In the genomic region with DNA sequence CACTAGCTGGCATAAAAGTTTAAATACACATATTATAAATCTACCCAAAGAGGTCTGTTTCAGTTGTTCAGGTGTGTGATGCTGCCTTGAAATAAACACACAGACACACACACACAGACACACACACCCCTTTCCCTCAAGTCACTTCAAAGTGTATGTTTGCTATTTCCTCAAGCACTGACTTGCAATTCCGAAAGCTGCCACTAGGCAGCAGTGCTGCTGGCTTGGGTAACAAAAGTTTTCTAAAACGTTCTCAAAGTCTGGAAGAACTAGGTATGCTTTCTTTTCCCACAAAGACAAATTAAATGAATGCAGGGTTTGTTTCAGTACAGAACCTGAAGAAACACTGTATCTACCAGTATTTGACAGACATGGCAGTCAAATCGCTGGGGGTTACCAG, we compare ENCODE assay signal across 11 mouse cellular contexts.
DNase-seq lines count a peak whose midpoint lies in the region; ATAC-seq and TF ChIP-seq lines count a peak whose summit lies in the region.
"Had no signal": no experiment of that assay in that cellular context is flagged by ENCODE, and none has a peak within 500 bp of the region (broad histone marks: within the 10 kb centered on the region; RNA-seq: fewer than 3 reads in every experiment).

No protein-coding gene starts in this region.

- intact Hi-C loops in heart, adult 2 months (cut with DNase I): loop anchor here (2.0 kb wide), 1 partner anchor 142 kb away; the partner anchor contains the start of gene Spock1

- peak in 1 of 2 experiments; percentile 23 for DNase-seq in heart, adult 2 months
- DNase-seq in heart, embryonic 10.5 days (ENCODE audit: low spot score): no peak
- peak; percentile 22 for DNase-seq in liver
- peak; percentile 3 for DNase-seq in NIH3T3 (ENCODE audit: low read depth)
- DNase-seq in kidney, postnatal 4 days: peak; percentile 52 to 59
- DNase-seq in yolk sac, embryonic 10.5 days (ENCODE audit: low spot score): no peak
- DNase-seq in adipocyte (ENCODE audit: low spot score): no peak
- DNase-seq: adrenal gland, postnatal 36 days; layer of hippocampus, adult 9-11 months had no signal

- no peaks in the 10 kb centered on the region for H3K4me1 ChIP-seq in heart, adult 2 months (ENCODE audit: control insufficient read depth, insufficient read depth, low read length)
- H3K4me1 ChIP-seq in heart, embryonic 10.5 days: no peaks in the 10 kb centered on the region; the same call in 1 of the 2 replicates
- no peaks in the 10 kb centered on the region for H3K4me1 ChIP-seq in liver, embryonic 12.5 days
- H3K4me1 ChIP-seq: liver, embryonic 15.5 days had no signal

- peak; percentile 71 for TF ChIP-seq CTCF in heart, adult 2 months (IDR thresholded peaks at IDR 0.05)

- 0 out of 2 replicates have a peak, but pooled peaks cover 4% of the 10 kb centered on the region for H3K9me3 ChIP-seq in heart, embryonic 10.5 days
- 0 out of 2 replicates have a peak, but pooled peaks cover 7% of the 10 kb centered on the region for H3K9me3 ChIP-seq in liver, embryonic 12.5 days (replicated peaks)
- H3K9me3 ChIP-seq: liver, embryonic 15.5 days had no signal

- no peak overlapping the region for H3K9ac ChIP-seq in heart, adult 2 months (ENCODE audit: low read depth, low read length)
- no peak overlapping the region for H3K9ac ChIP-seq in liver, embryonic 12.5 days
- H3K9ac ChIP-seq: liver, embryonic 15.5 days had no signal

- no peaks in the 10 kb centered on the region for H3K27me3 ChIP-seq in heart, adult 2 months (ENCODE audit: control insufficient read depth, insufficient read depth, low read length)
- 0 out of 2 replicates have a peak, but pooled peaks cover 6% of the 10 kb centered on the region for H3K27me3 ChIP-seq in heart, embryonic 10.5 days (ENCODE audit: insufficient read depth, poor library complexity, severe bottlenecking)
- no peaks in the 10 kb centered on the region for H3K27me3 ChIP-seq in liver, embryonic 12.5 days (replicated peaks)
- H3K27me3 ChIP-seq: liver, embryonic 15.5 days had no signal

- no peaks in the 10 kb centered on the region for H3K79me2 ChIP-seq in heart, adult 2 months (replicated peaks; ENCODE audit: control insufficient read depth, insufficient read depth, low read length)

- TF ChIP-seq POLR2A in heart, adult 2 months (IDR thresholded peaks at IDR 0.05; ENCODE audit: insufficient read depth, low read depth, low read length): no peak

- H3K27ac ChIP-seq in heart, adult 2 months: no peak overlapping the region
- H3K27ac ChIP-seq in heart, embryonic 10.5 days: no peak overlapping the region
- no peak overlapping the region for H3K27ac ChIP-seq in liver, embryonic 12.5 days
- H3K27ac ChIP-seq: liver, embryonic 15.5 days had no signal

- ATAC-seq in liver, embryonic 12.5 days: no peak

- H3K4me3 ChIP-seq in heart, adult 2 months: no peak overlapping the region
- H3K4me3 ChIP-seq in heart, embryonic 10.5 days: no peak overlapping the region
- H3K4me3 ChIP-seq in liver, embryonic 12.5 days: no peak overlapping the region
- H3K4me3 ChIP-seq: liver, embryonic 15.5 days had no signal

- no peaks in the 10 kb centered on the region for H3K36me3 ChIP-seq in heart, adult 2 months (ENCODE audit: control insufficient read depth, insufficient read depth, low read length)
- no peaks in the 10 kb centered on the region for H3K36me3 ChIP-seq in heart, embryonic 10.5 days
- H3K36me3 ChIP-seq in liver, embryonic 12.5 days: no peaks in the 10 kb centered on the region
- H3K36me3 ChIP-seq: liver, embryonic 15.5 days had no signal

- WGBS in heart, adult 2 months: 52% methylated on average over 3 of the region's 3 CpGs
- 66% methylated on average over 3 of the region's 3 CpGs for WGBS in heart, embryonic 10.5 days
- 50% methylated on average over 3 of the region's 3 CpGs for WGBS in liver, embryonic 12.5 days (ENCODE audit: insufficient replicate concordance)

- H3K4me2 ChIP-seq in liver, embryonic 12.5 days: no peak overlapping the region
- H3K4me2 ChIP-seq: liver, embryonic 15.5 days had no signal

- no peak for TF ChIP-seq EP300 in heart, adult 2 months (IDR thresholded peaks at IDR 0.05; ENCODE audit: insufficient read depth, low read depth, low read length)

Comparison
In these comparisons a context has a peak if more than half of its experiments do, and no peak if none do; other contexts are left out.
1. DNase-seq: peak in liver (single experiment), NIH3T3 (single experiment) and kidney, postnatal 4 days (2 of 2); none in heart, embryonic 10.5 days (single experiment), yolk sac, embryonic 10.5 days (single experiment) and adipocyte (single experiment).